Comparison of ENCODE assay signal across 16 mouse cellular contexts in the genomic region with DNA sequence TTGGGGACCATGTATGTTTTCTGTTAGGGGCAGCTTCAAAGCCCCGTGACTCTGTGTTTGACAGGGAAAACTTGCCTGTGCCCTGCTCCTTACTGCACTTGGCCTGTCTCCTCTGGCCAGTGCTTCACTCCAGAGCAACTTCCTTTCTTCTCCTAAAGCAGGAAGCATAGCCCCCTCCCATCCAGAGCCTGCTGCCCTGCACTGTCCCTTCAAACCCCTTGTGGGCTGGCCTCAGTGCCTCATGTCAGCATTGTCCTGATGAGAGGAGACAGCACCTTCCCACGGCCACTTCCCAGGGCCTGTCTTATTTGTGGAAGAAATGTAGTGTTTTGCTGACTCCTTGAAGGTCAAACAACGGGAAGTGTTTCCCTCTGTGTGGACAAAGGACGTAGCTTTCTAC.
DNase-seq lines count a peak whose midpoint lies in the region; ATAC-seq and TF ChIP-seq lines count a peak whose summit lies in the region.
"Had no signal": no experiment of that assay in that cellular context is flagged by ENCODE, and none has a peak within 500 bp of the region (broad histone marks: within the 10 kb centered on the region; RNA-seq: fewer than 3 reads in every experiment).

No protein-coding gene starts in this region.

- no peak for TF ChIP-seq POLR2A in MEL (IDR thresholded peaks at IDR 0.05; ENCODE audit: control insufficient read depth in 1 of 2, insufficient read depth in 1 of 2, low read depth in 1 of 2, low read length in 2 of 2, poor library complexity in 1 of 2)

- no peaks in the 10 kb centered on the region for H3K9me3 ChIP-seq in heart, embryonic 11.5 days (replicated peaks; ENCODE audit: control insufficient read depth, low read length)
- no peaks in the 10 kb centered on the region for H3K9me3 ChIP-seq in kidney, embryonic 16.5 days (ENCODE audit: low read length)
- H3K9me3 ChIP-seq in MEL (replicated peaks; ENCODE audit: insufficient read depth, low read length), result no peaks in the 10 kb centered on the region
- H3K9me3 ChIP-seq: G1E had no signal

- no peak for TF ChIP-seq RAD21 in MEL (IDR thresholded peaks at IDR 0.05; ENCODE audit: low read depth, low read length)

- no peak for DNase-seq in heart, postnatal 14 days
- DNase-seq in kidney, postnatal 36 days, result no peak
- no peak for DNase-seq in MEL (ENCODE audit: low read depth, low spot score)
- no peak for DNase-seq in left cerebral cortex, adult 11 months (ENCODE audit: low spot score)
- no peak for DNase-seq in thymus, postnatal 4 days
- DNase-seq: cerebellum, adult 18-20 months; kidney, postnatal 4 days; layer of hippocampus, postnatal 36 days; right cerebral cortex, postnatal 25 days; thymus, postnatal 14 days had no signal

- H3K27me3 ChIP-seq in heart, embryonic 11.5 days (ENCODE audit: control insufficient read depth, insufficient read depth, low read length), result no peaks in the 10 kb centered on the region
- no peaks in the 10 kb centered on the region for H3K27me3 ChIP-seq in kidney, embryonic 16.5 days (ENCODE audit: insufficient read depth, low read length)
- H3K27me3 ChIP-seq in MEL (ENCODE audit: control insufficient read depth in 1 of 2, insufficient read depth in 2 of 2, low read length in 2 of 2), result no peaks in the 10 kb centered on the region

- TF ChIP-seq EP300 in MEL (IDR thresholded peaks at IDR 0.05; ENCODE audit: low read depth in 1 of 2, low read length in 2 of 2), result no peak

- no peaks in the 10 kb centered on the region for H3K36me3 ChIP-seq in heart, embryonic 11.5 days (ENCODE audit: control insufficient read depth, insufficient read depth, low read length)
- H3K36me3 ChIP-seq in kidney, embryonic 16.5 days (ENCODE audit: insufficient read depth, low read length), result no peaks in the 10 kb centered on the region
- H3K36me3 ChIP-seq in MEL (ENCODE audit: control insufficient read depth in 1 of 2, insufficient read depth in 2 of 2, low read length in 2 of 2), result peaks cover 0 to 43% of the 10 kb centered on the region in 2 experiments; a peak in 2 of 4 replicates

- H3K27ac ChIP-seq in heart, embryonic 11.5 days (ENCODE audit: low read depth, low read length), result peak overlapping the region; percentile 1; the same call in 1 of the 2 replicates
- H3K27ac ChIP-seq in kidney, embryonic 16.5 days (ENCODE audit: low read length), result 0 out of 2 replicates have a peak overlapping the region, but pooled peaks have one; percentile 25
- peak overlapping the region; percentile 35 for H3K27ac ChIP-seq in MEL (ENCODE audit: control insufficient read depth, low read depth, low read length)

- no peaks in the 10 kb centered on the region for H3K79me2 ChIP-seq in MEL (ENCODE audit: control insufficient read depth, insufficient read depth, low read length, poor library complexity)

- H3K4me3 ChIP-seq in heart, embryonic 11.5 days (ENCODE audit: low read depth, low read length), result no peak overlapping the region
- H3K4me3 ChIP-seq in kidney, embryonic 16.5 days (ENCODE audit: low read length), result no peak overlapping the region
- no peak overlapping the region for H3K4me3 ChIP-seq in MEL (ENCODE audit: control insufficient read depth in 1 of 2, insufficient read depth in 1 of 2, low read depth in 2 of 2, low read length in 2 of 2)

- intact Hi-C loops in heart, postnatal 14 days (cut with DNase I), result no loop called here

- no peak overlapping the region for H3K4me2 ChIP-seq in heart, embryonic 11.5 days
- H3K4me2 ChIP-seq in kidney, embryonic 16.5 days (replicated peaks; ENCODE audit: low read depth, low read length), result no peak overlapping the region

- no peak for ATAC-seq in heart, embryonic 11.5 days (replicated peaks; ENCODE audit: insufficient number of reproducible peaks, low FRiP score, low TSS enrichment)
- ATAC-seq in kidney, embryonic 16.5 days (ENCODE audit: low FRiP score, low TSS enrichment), result peak; percentile 58; the same call in 1 of the 2 replicates
- 0 out of 2 replicates have a peak, but pooled peaks have one; percentile 18 for ATAC-seq in granulocyte monocyte progenitor cell, adult 5-6 weeks (replicated peaks; ENCODE audit: poor library complexity, severe bottlenecking)
- ATAC-seq: forebrain, embryonic 16.5 days; hindbrain, embryonic 16.5 days had no signal

- no peak overlapping the region for H3K9ac ChIP-seq in heart, embryonic 11.5 days (ENCODE audit: low read depth, low read length)
- H3K9ac ChIP-seq in kidney, embryonic 16.5 days (replicated peaks; ENCODE audit: low read length), result no peak overlapping the region
- no peak overlapping the region for H3K9ac ChIP-seq in MEL (ENCODE audit: control insufficient read depth, low read depth, low read length, poor library complexity, severe bottlenecking)

- TF ChIP-seq CTCF in MEL (IDR thresholded peaks at IDR 0.05 in 2 of 3, conservative IDR thresholded peaks at IDR 0.05 in 1 of 3; ENCODE audit: control insufficient read depth in 1 of 3, insufficient read depth in 1 of 3, low read depth in 2 of 3, low read length in 3 of 3, poor library complexity in 1 of 3, severe bottlenecking in 1 of 3), result no peak

- WGBS in heart, embryonic 11.5 days (ENCODE audit: insufficient replicate concordance), result 52% methylated on average over 4 of the region's 4 CpGs
- 49% methylated on average over 4 of the region's 4 CpGs for WGBS in kidney, embryonic 16.5 days

- H3K4me1 ChIP-seq in heart, embryonic 11.5 days (ENCODE audit: control insufficient read depth, insufficient read depth, low read length), result peaks cover 22% of the 10 kb centered on the region
- peaks cover 36% of the 10 kb centered on the region for H3K4me1 ChIP-seq in kidney, embryonic 16.5 days (ENCODE audit: insufficient read depth, low read length)
- peaks cover 44% of the 10 kb centered on the region in 2 experiments for H3K4me1 ChIP-seq in MEL (ENCODE audit: control insufficient read depth in 1 of 2, insufficient read depth in 2 of 2, low read length in 2 of 2)

TF ChIP-seq in MEL, 35 proteins besides CTCF, POLR2A, EP300 and RAD21:
- no peak for TF ChIP-seq RCOR1 (IDR thresholded peaks at IDR 0.05; ENCODE audit: low read depth, low read length)
- no peak for TF ChIP-seq POLR2AphosphoS2 (IDR thresholded peaks at IDR 0.05; ENCODE audit: low read length)
- no peak for TF ChIP-seq USF1 (IDR thresholded peaks at IDR 0.05; ENCODE audit: low read depth, low read length)
TF ChIP-seq in MEL: peak in this region for 0.
